Mouse (Mus musculus): ENCODE results near the gene Dlx6.

Dlx6 gene

GRCm38 (mm10) chr6:6877346-6877910 lies 14.3 kb downstream of the Dlx6 start:
- DNase-seq (ENCODE audit: low read depth, low spot score), result no peak

GRCm38 (mm10) chr6:6877981-6878840 lies 15.1 kb downstream of the Dlx6 start:
- no peak for DNase-seq (ENCODE audit: low read depth, low spot score)

DNA sequence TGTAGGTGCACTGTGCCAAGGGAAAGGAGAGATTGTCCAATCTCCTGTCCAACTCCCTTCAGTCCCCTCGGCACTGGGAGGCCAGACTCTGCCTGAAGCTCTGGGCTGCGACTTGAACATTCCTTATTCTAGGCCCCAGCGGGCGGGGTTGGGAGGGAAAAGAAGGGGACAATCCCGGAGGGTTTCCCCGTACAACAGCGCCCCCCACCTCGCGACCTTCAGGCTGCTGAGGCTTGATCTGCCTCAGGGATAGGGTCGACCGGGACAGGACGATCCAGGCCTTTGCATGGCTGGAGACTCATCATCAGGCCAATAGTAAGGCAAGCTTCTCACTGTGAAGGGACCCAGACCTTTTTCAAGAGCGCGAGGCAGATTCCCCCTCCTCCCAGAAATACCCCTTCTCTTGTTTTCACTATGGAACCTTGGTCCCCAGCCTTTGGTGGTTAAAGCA lies 15.7 kb downstream of the Dlx6 start:
- DNase-seq (ENCODE audit: low read depth, low spot score), result no peak

DNA sequence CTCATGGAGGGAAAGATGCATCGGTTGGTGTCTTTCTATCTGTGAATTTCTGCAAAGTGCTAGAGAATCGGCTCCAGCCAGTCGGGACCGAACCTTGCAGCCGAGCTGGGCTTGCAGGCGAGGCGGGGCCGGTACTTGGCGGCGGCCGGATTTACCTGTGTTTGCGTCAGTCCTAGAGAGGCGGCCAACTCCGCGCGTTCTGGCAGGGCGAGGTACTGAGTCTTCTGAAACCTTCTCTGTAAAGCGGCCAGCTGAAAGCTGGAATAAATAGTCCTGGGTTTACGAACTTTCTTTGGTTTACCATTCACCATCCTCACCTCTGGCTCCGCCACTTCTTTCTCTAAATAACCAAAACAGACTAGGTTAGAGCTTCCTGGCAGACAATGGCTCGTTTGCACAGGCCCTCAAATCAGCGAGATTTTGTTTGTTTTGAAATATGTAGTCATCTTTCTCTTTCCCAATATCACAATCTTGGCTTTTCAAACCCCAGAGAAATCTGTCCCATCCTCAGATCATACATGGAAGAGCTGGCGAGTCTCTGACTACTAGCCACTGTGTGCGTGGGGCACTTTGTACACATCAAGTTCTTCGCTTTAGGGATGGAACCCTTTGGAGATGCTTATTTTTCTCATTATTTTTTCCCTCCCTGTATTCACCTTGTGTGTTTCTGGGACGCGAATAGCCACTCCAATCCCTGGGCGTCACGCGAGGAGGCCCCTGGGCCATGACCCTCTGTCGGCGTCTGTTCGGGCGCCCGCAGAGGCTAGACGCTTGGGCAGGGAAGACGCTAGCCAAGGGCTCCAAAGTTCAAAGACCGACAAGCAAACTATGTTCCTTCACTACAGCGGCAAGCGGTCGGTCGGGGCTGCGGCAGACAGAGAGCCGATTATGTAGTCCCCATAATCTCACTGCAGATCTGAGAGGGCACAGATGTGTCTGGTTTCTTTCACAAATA lies 16.5 kb downstream of the Dlx6 start:
- no peak for DNase-seq (ENCODE audit: low read depth, low spot score)

- no peak for DNase-seq (ENCODE audit: low read depth, low spot score)
Measured at GRCm38 (mm10) chr6:6880361-6881114, 17.4 kb downstream of the Dlx6 start.

DNA sequence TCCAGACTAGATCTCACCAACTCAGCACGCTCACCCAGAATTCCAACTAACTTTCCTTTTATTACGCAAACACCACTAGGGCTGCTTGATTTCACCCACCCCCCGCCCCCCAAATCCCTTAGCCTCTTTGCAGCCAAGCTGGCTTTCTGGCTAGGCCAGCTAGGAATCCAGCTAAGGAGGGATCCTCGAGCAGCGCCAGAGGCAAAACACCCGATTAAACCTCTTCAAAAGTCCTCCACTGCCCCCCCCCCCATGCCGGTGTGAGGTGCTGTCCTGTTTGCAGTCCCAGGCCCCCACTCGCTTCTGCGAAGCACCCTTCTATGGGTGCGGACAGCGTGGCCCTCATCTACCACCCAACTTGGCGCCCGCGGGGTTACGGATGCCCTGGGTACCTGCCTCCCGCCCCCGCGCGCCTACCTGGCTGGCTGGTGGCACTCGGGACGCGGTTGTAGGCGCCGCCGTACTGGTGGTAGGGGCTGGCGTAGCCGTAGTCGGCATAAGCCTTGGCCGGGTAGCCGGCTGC lies 18.0 kb downstream of the Dlx6 start:
- no peak for DNase-seq (ENCODE audit: low read depth, low spot score)

DNA sequence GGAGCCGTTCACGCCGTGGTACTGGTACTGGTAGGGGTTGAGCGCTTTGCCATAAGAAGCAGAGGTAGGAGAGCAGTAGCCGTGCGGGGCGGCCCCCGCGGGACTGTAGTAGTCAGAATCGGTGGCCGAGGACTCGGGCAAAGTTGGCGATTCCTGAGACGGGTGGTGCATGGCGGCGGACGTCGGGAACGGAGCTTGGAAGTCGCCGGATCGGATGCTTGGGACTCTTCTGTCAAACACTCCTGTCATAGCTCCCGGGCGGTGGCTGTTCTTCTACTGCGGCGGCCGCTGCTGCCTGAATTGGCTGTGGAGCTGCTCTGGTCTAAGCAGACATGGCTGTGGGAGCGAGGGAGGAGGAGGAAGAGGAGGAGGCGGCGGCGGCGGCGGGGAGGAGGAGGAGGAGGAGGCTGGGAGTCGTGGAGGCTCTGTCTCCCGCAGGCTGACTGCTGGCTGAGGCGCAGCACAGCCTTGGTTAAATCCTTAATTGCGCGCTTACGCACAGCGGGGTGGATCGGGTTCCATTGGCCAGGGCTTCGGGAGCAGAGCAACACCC lies 18.6 kb downstream of the Dlx6 start, which contains the start of gene Dlx5:
Dlx5 (minus strand) TSS at position 448 of the 553 bp plus-strand sequence.
- no peak for DNase-seq (ENCODE audit: low read depth, low spot score)

DNA sequence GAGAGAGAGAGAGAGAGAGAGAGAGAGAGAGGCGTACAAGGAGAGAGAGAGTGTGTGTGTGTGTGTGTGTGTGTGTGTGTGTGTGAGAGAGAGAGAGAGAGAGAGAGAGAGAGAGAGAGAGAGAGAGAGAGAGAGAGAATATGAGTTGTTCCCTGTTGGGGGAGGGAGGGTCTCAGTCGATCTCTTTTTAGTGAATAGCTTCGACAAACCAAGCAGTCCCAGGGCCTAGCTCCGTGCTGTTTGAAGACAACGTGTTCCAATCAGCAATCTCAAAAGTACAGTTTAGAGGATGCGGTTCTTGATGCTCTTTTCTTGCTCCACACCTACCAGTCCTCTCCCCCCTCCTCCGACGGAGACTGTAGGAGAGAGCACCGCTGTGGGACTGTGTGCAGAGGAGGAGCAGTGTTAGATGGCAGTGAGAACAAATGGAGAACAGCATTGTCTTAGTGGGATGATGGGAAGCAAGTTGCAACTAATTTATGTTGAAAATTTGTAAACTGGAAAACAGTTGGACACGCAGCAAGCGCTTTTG lies 19.2 kb downstream of the Dlx6 start:
- DNase-seq (ENCODE audit: low read depth, low spot score), result no peak

- DNase-seq (ENCODE audit: low read depth, low spot score), result no peak
Measured at GRCm38 (mm10) chr6:6884897-6885296, 21.8 kb downstream of the Dlx6 start.

DNA sequence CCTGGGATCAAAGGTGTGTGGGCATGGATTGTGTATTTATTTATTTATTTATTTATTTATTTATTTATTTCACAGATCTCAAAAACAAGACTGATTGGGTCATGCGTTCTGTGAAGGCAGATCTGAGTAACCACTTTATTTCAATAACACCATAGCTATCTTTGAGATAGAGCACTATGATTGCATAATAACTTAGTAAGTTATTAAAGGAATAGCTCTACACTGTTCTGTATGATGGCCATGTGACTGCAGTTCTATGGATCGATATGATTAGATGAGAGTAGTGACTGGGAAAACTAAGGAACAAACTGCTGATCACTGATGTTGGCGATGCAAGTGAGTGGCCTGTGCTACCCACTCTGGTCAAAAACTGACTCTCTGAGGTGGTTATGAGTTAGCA lies 23.1 kb downstream of the Dlx6 start:
- DNase-seq (ENCODE audit: low read depth, low spot score), result no peak

DNA sequence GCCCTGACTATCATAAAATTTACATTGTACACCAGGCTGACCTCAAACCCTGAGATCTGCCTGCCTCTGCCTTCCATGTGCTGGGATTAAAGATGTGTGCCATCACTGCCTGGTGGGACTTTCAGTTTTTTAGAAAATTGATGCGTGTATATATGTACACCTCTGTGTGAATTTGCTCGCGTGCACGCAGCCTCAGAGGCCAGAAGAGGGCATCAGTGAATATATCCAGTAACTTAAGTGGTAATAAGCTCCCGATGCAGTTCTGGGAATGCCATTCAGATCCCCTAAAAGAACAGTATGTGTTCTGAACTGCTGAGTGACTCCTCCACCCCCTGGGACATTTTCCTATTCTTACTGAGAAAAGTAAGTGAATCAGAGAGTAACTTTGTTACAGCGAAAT lies 26.9 kb downstream of the Dlx6 start:
- DNase-seq (ENCODE audit: low read depth, low spot score), result no peak

- DNase-seq (ENCODE audit: low read depth, low spot score), result no peak
Measured at GRCm38 (mm10) chr6:6909586-6909985, 46.5 kb downstream of the Dlx6 start.

DNA sequence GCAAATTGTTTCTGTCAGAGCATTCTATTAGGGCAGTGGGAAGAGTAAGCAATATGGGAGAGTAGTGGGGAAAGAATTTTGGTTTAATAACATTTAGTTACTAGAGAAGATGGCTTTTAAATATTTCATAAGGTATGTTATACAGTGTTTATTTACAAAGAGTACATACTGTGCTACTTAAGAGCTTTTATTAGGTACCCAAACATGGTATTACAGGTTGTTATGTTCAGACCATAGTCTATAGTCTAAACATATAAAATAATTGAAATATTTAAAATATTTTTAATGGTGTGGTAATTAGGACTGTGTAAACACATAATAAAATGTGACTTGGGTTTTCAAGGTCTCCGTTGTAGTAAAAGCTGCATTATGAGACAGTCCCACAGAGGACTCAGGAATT lies 51.2 kb downstream of the Dlx6 start:
- no peak for DNase-seq (ENCODE audit: low read depth, low spot score)

DNA sequence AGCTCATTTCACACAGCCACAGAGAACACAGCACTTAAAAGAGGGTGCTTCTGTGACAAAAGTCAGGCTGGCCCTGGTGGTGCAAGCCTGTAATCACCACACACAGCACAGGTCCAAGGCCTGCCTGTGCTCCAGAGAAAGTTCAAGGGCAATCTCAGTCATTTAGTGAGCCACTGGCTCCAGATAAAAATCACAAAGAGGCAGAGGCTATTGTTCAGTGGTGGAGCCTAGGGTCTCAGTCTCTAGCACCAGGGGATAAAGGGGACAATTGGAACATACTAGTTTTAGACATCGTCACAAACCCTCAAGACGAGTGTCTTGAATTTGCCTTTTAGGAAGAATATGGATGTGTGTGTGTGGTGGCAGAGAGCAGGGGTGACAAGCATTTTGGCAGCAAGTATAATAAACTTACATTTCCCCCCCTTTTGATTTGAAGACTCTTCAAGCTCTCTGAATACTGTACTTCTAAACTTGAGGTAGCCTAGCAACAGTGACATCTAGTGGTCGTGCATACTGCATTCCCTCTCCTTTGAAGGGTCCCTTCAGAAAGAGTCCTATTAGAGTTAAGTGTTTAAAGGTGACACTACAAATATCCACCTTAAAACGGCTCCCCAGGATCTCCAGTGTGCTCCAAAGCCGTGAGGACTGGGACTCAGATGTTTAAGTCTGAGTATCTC lies 51.9 kb downstream of the Dlx6 start:
- DNase-seq (ENCODE audit: low read depth, low spot score), result peak; percentile 47

DNA sequence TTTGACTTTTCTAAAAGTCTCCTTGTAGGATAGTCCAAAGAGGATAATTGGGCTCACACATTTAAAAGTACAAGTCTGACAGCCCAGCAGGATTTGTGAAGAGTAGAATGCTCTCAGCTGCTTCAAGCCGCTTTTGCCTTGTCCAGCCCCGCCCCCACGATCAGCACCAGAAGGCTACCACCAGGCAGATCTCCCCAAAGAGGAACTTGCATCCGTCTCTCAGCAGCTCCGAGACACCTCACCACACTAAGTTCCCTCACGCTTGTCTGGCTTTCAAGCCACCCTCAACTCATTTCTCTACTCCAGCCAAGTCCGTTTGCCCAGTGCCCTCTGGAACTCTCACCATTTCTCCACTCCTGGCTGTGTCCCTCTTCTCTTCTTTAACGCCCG lies 52.4 kb downstream of the Dlx6 start:
- no peak for DNase-seq (ENCODE audit: low read depth, low spot score)

- no peak for DNase-seq (ENCODE audit: low read depth, low spot score)
Measured at GRCm38 (mm10) chr6:6917334-6917733, 54.2 kb downstream of the Dlx6 start.

All from CD4-positive, CD25-positive, alpha-beta regulatory T cell, adult 2 months (primary cell).